In the genomic region with DNA sequence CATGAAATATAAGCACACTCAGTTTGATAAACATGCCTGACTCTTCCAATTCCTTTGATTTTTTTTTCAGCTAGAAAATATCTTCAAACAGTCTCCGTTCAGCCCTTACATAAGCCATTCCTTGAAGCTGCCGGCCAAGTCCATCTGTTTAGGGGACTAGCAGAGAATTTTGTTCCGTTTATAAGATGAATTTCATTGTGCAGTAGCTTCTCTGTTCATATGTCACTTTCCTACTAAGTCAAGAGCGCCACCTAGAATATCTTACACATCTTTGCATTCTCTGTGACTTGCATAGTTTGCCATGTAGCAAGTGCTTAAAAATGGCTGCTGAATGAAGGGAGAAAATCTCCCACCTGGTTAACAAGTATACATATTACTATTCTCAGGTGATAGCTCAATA, we compare ENCODE assay signal across 13 mouse cellular contexts. TPM values are rescaled to one million over a fixed set of nuclear protein-coding genes. Genes with fewer than 3 reads are reported as not detected.
DNase-seq lines count a peak whose midpoint lies in the region; ATAC-seq and TF ChIP-seq lines count a peak whose summit lies in the region.
"Had no signal": no experiment of that assay in that cellular context is flagged by ENCODE, and none has a peak within 500 bp of the region (broad histone marks: within the 10 kb centered on the region; RNA-seq: fewer than 3 reads in every experiment).

No protein-coding gene starts in this region.

- no peaks in the 10 kb centered on the region for H3K36me3 ChIP-seq in forebrain, embryonic 14.5 days (ENCODE audit: control insufficient read depth, insufficient read depth, low read length)
- no peaks in the 10 kb centered on the region for H3K36me3 ChIP-seq in forebrain, embryonic 12.5 days (replicated peaks)
- no peaks in the 10 kb centered on the region; a peak in 1 of 4 replicates for H3K36me3 ChIP-seq in MEL (ENCODE audit: control insufficient read depth in 1 of 2, insufficient read depth in 2 of 2, low read length in 2 of 2)
- H3K36me3 ChIP-seq: limb, embryonic 12.5 days; lung, embryonic 15.5 days had no signal

- H3K4me1 ChIP-seq in forebrain, embryonic 14.5 days (ENCODE audit: control insufficient read depth, insufficient read depth, low read length), result no peaks in the 10 kb centered on the region
- no peaks in the 10 kb centered on the region for H3K4me1 ChIP-seq in forebrain, embryonic 12.5 days
- H3K4me1 ChIP-seq in MEL (ENCODE audit: control insufficient read depth in 1 of 2, insufficient read depth in 2 of 2, low read length in 2 of 2), result no peaks in the 10 kb centered on the region

- no peak overlapping the region for H3K4me3 ChIP-seq in forebrain, embryonic 14.5 days (ENCODE audit: low read depth, low read length)
- no peak overlapping the region for H3K4me3 ChIP-seq in forebrain, embryonic 12.5 days (replicated peaks)
- H3K4me3 ChIP-seq in MEL (ENCODE audit: control insufficient read depth in 1 of 2, insufficient read depth in 1 of 2, low read depth in 2 of 2, low read length in 2 of 2), result no peak overlapping the region
- H3K4me3 ChIP-seq: limb, embryonic 12.5 days; lung, embryonic 15.5 days had no signal

- no peak for ATAC-seq in forebrain, embryonic 14.5 days
- no peak for ATAC-seq in forebrain, embryonic 12.5 days (ENCODE audit: low FRiP score)

- peak; percentile 35 for DNase-seq in forebrain, embryonic 14.5 days (ENCODE audit: low spot score)
- peak; percentile 14 to 72 for DNase-seq in left cerebral cortex, postnatal 14 days (ENCODE audit: low spot score in 2 of 2)
- DNase-seq in left cerebral cortex, postnatal 4 days, result no peak
- DNase-seq in 3T3-L1 (ENCODE audit: low read depth, low spot score), result peak; percentile 20
- DNase-seq in MEL (ENCODE audit: low read depth, low spot score), result peak; percentile 11
- no peak for DNase-seq in heart, postnatal 25 days (ENCODE audit: low spot score)
- no peak for DNase-seq in ovary, adult 18-20 months (ENCODE audit: low spot score)
- DNase-seq: heart, postnatal 14 days; kidney, postnatal 36 days; right cerebral cortex, postnatal 14 days had no signal

- 75% methylated on average over 4 of the region's 4 CpGs for WGBS in forebrain, embryonic 14.5 days
- 74% methylated on average over 4 of the region's 4 CpGs for WGBS in forebrain, embryonic 12.5 days

- H3K9me3 ChIP-seq in forebrain, embryonic 14.5 days (replicated peaks; ENCODE audit: control insufficient read depth, low read length), result no peaks in the 10 kb centered on the region
- no peaks in the 10 kb centered on the region for H3K9me3 ChIP-seq in forebrain, embryonic 12.5 days
- no peaks in the 10 kb centered on the region for H3K9me3 ChIP-seq in MEL (replicated peaks; ENCODE audit: insufficient read depth, low read length)
- H3K9me3 ChIP-seq: limb, embryonic 12.5 days; lung, embryonic 15.5 days had no signal

- TF ChIP-seq POLR2A in MEL (IDR thresholded peaks at IDR 0.05; ENCODE audit: control insufficient read depth in 1 of 2, insufficient read depth in 1 of 2, low read depth in 1 of 2, low read length in 2 of 2, poor library complexity in 1 of 2), result no peak

- intact Hi-C loops in left cerebral cortex, postnatal 14 days (cut with DNase I), result no loop called here
- intact Hi-C loops in left cerebral cortex, postnatal 4 days (cut with DNase I), result no loop called here
- intact Hi-C loops in heart, postnatal 25 days (cut with DNase I), result no loop called here

- no peaks in the 10 kb centered on the region for H3K27me3 ChIP-seq in forebrain, embryonic 14.5 days (replicated peaks; ENCODE audit: control insufficient read depth, insufficient read depth, low read length)
- no peaks in the 10 kb centered on the region for H3K27me3 ChIP-seq in forebrain, embryonic 12.5 days
- peaks cover 2 to 4% of the 10 kb centered on the region in 2 experiments; a peak in 3 of 4 replicates for H3K27me3 ChIP-seq in MEL (ENCODE audit: control insufficient read depth in 1 of 2, insufficient read depth in 2 of 2, low read length in 2 of 2)
- H3K27me3 ChIP-seq: limb, embryonic 12.5 days; lung, embryonic 15.5 days had no signal

- H3K79me2 ChIP-seq in MEL (ENCODE audit: control insufficient read depth, insufficient read depth, low read length, poor library complexity), result no peaks in the 10 kb centered on the region

- peak; percentile 24 for TF ChIP-seq RAD21 in MEL (IDR thresholded peaks at IDR 0.05; ENCODE audit: low read depth, low read length)

- TF ChIP-seq CTCF in MEL (IDR thresholded peaks at IDR 0.05 in 2 of 3, conservative IDR thresholded peaks at IDR 0.05 in 1 of 3; ENCODE audit: control insufficient read depth in 1 of 3, insufficient read depth in 1 of 3, low read depth in 2 of 3, low read length in 3 of 3, poor library complexity in 1 of 3, severe bottlenecking in 1 of 3), result peak in 1 of 3 experiments; percentile 34; a peak in 1 of 6 replicates

- no peak overlapping the region for H3K4me2 ChIP-seq in forebrain, embryonic 14.5 days (ENCODE audit: low read length)
- H3K4me2 ChIP-seq in forebrain, embryonic 12.5 days, result no peak overlapping the region
- H3K4me2 ChIP-seq: limb, embryonic 12.5 days; lung, embryonic 15.5 days had no signal

- no peak overlapping the region for H3K9ac ChIP-seq in forebrain, embryonic 14.5 days (ENCODE audit: low read length)
- no peak overlapping the region for H3K9ac ChIP-seq in forebrain, embryonic 12.5 days
- H3K9ac ChIP-seq in MEL (ENCODE audit: control insufficient read depth, low read depth, low read length, poor library complexity, severe bottlenecking), result no peak overlapping the region
- H3K9ac ChIP-seq: limb, embryonic 12.5 days; lung, embryonic 15.5 days had no signal

- no peak overlapping the region for H3K27ac ChIP-seq in forebrain, embryonic 14.5 days (ENCODE audit: low read depth, low read length)
- H3K27ac ChIP-seq in forebrain, embryonic 12.5 days, result no peak overlapping the region
- H3K27ac ChIP-seq in MEL (ENCODE audit: control insufficient read depth, low read depth, low read length), result no peak overlapping the region
- H3K27ac ChIP-seq: limb, embryonic 12.5 days; lung, embryonic 15.5 days had no signal

- TF ChIP-seq EP300 in MEL (IDR thresholded peaks at IDR 0.05; ENCODE audit: low read depth in 1 of 2, low read length in 2 of 2), result no peak

TF ChIP-seq in MEL, 35 proteins besides CTCF, POLR2A, EP300 and RAD21:
- TF ChIP-seq MAZ (IDR thresholded peaks at IDR 0.05; ENCODE audit: low read depth, low read length) (no peak), POLR2AphosphoS5 (IDR thresholded peaks at IDR 0.05; ENCODE audit: borderline replicate concordance, low read depth, low read length) (no peak), NRF1 (IDR thresholded peaks at IDR 0.05; ENCODE audit: insufficient read depth, low read depth, low read length, poor library complexity, severe bottlenecking) (no peak), TBP (IDR thresholded peaks at IDR 0.05; ENCODE audit: low read depth, low read length) (no peak), MXI1 (IDR thresholded peaks at IDR 0.05; ENCODE audit: low read depth, low read length) (no peak), MAX (IDR thresholded peaks at IDR 0.05; ENCODE audit: low read length) (no peak), TCF12 (IDR thresholded peaks at IDR 0.05; ENCODE audit: low read depth, low read length) (no peak), JUND (IDR thresholded peaks at IDR 0.05; ENCODE audit: low read depth, low read length) (no peak), GABPA (IDR thresholded peaks at IDR 0.05; ENCODE audit: low read depth, low read length) (no peak), NELFE (IDR thresholded peaks at IDR 0.05; ENCODE audit: low read depth, low read length) (no peak), E2F4 (IDR thresholded peaks at IDR 0.05; ENCODE audit: borderline replicate concordance, low read depth, low read length) (no peak), SMC3 (IDR thresholded peaks at IDR 0.05; ENCODE audit: low read depth, low read length) (no peak), KAT2A (conservative IDR thresholded peaks at IDR 0.05; ENCODE audit: low read depth, low read length) (no peak), ETS1 (IDR thresholded peaks at IDR 0.05; ENCODE audit: low read depth, low read length) (no peak)
TF ChIP-seq in MEL: peak in this region for 0.

RNA-seq across cellular contexts. Expression of a gene that starts 51.0 kb away (rescaled TPM):
- polyA plus RNA-seq in forebrain, embryonic 14.5 days (2014; fragmentation: Nextera tagmentation; extraction: Ambion mirVana), result 33.1 and 35.6 TPM in 2 replicates
- 37.2 and 38.3 TPM in 2 replicates for polyA plus RNA-seq in forebrain, embryonic 12.5 days (2016; fragmentation: Nextera tagmentation; extraction: Ambion mirVana)
- total RNA-seq in left cerebral cortex, postnatal 14 days (2021), result 10 to 100 TPM; 34.6 to 35.2 TPM
- 10 to 100 TPM; 27.9 to 29.8 TPM for total RNA-seq in left cerebral cortex, postnatal 4 days (2021)
- not detected in 2 replicates for total RNA-seq in MEL (2012; rRNA removed)
- polyA plus RNA-seq in MEL (2012; ENCODE audit: insufficient read depth in 1 of 2, insufficient read length in 2 of 2, low read depth in 1 of 2, low replicate concordance in 2 of 2, missing spikeins in 1 of 2), result not detected
- total RNA-seq in heart, postnatal 25 days (2021), result 10 to 100 TPM; 14.7 to 17.1 TPM

Comparison
In these comparisons a context has a peak if more than half of its experiments do, and no peak if none do; other contexts are left out.
1. DNase-seq: peak in forebrain, embryonic 14.5 days (single experiment), left cerebral cortex, postnatal 14 days (2 of 2), 3T3-L1 (single experiment) and MEL (single experiment); none in left cerebral cortex, postnatal 4 days (single experiment), heart, postnatal 25 days (single experiment) and ovary, adult 18-20 months (single experiment).
2. RNA of a gene that starts 51.0 kb away (total RNA-seq): 34.6 to 35.2 TPM in left cerebral cortex, postnatal 14 days, 27.9 to 29.8 TPM in left cerebral cortex, postnatal 4 days and 14.7 to 17.1 TPM in heart, postnatal 25 days; not detected in MEL; every median in the first group is over 10 times any median in the second.